Mouse (Mus musculus): ENCODE data around the gene Rbbp7. TPM values are rescaled to one million over a fixed set of nuclear protein-coding genes. Genes with fewer than 3 reads are reported as not detected.

Gene Rbbp7
- 288 and 363 TPM in 2 replicates for total RNA-seq (2017)

DNA sequence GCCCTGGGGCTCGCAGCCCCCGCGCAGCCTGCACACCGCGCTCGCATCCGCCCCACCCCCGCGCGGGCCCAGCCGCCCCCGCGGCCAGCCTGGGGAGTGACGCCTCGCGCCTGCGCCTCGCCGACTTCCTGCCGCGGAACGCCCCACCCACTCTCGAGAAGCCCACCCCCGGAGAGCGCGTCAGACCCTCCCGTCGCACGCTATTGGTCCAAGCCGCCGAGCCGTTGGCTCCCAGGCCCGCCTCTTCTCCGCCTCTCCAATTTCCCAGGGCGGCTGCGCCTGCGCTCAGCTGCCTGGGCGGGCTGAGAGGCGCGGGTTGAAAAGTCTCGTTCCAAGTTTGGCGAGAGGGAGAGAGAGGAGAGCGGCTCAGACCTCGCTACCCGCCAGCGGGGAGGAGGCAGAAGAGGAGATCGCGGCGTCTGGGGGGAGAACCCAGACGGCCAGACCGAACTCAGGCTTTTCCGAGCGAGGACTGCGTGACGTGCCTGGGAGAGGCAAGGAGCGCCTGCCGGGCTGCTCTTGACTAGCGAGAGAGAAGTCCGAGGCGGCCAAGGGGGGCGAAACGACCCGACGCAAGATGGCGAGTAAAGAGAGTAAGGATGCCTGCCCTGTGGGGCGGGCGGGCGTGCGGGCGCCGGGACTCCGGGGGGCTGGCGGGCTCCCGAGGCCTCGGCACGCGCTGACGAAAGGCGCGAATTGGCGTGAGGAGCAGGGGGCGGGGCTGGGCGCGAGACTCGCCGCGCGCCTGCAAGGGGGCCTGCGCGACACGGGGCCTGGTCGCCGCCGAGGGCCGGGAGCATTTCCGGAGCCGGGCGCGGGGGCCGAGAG is at the start of gene Rbbp7:
Gene Rbbp7, plus strand, starts transcription at position 288 of the 828 bp plus-strand sequence.
- peak; percentile 87 to 96 for ATAC-seq (replicated peaks in 1 of 2; ENCODE audit: insufficient read depth in 1 of 2, low FRiP score in 2 of 2, low TSS enrichment in 1 of 2, low read depth in 1 of 2, poor library complexity in 2 of 2, severe bottlenecking in 2 of 2)

DNA sequence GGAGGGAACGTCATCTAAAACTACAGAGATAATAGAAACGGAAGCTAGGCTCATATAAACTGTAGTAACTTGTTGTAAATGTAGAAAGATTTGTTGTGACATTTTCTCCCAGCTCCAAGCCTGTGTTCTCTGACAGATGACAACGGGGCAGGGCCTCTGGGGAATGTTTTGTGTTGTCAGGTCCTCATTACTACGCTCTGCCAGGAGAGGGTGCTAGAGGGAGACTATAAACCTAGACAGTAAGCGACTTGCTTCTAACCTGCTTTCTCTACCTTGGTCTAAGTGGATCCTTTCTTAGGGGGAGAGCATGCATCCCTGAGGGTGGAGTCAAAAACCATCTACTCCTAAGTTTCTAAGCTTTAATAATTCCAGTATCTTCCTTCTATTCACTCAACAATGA is 42.4 kb upstream of the Rbbp7 start:
- peak; percentile 76 to 81 for ATAC-seq (replicated peaks in 1 of 2; ENCODE audit: insufficient read depth in 1 of 2, low FRiP score in 2 of 2, low TSS enrichment in 1 of 2, low read depth in 1 of 2, poor library complexity in 2 of 2, severe bottlenecking in 2 of 2)

DNA sequence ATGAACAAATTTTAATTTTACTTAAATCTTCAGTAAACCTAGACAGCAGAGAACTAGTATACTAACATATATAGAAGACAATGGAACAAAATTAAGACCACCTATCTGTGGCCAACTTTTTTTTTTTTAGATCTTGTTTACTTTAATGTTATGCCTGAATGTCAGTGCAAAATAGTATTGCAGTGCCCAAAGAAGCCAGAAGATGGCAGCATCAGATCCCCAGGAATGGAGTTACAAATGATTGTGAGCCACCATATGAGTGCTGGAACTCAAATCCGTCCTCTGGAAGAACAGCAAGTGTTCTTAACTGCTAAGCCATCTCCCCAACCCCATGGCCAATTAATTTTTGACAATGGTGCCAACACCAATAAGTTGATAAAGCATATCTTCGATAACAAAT is 40.6 kb upstream of the Rbbp7 start:
- ATAC-seq (replicated peaks in 1 of 2; ENCODE audit: insufficient read depth in 1 of 2, low FRiP score in 2 of 2, low TSS enrichment in 1 of 2, low read depth in 1 of 2, poor library complexity in 2 of 2, severe bottlenecking in 2 of 2), result peak in 1 of 2 experiments; percentile 29; a peak in 1 of 4 replicates

DNA sequence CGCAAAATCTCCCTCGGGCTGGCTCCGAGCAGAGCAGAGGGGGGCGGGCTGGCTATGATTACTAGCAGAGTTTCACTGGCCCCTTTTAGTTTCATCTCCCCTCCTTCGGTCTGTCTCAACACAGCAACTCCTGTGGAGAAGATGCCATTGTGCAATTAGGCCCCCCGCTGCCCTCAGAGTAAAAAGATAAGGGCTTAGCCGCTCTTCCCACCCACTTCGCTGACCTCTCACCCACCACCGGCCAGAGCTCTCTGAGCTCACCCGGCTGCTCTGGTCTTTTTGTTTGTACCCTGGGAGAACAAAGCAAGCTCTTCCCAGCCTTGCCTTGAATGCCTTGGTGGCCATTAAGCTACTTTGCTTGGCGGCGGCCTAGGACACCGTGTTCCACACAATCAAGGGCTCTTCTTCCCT is 32.8 kb upstream of the Rbbp7 start:
- ATAC-seq (replicated peaks in 1 of 2; ENCODE audit: insufficient read depth in 1 of 2, low FRiP score in 2 of 2, low TSS enrichment in 1 of 2, low read depth in 1 of 2, poor library complexity in 2 of 2, severe bottlenecking in 2 of 2), result no peak

DNA sequence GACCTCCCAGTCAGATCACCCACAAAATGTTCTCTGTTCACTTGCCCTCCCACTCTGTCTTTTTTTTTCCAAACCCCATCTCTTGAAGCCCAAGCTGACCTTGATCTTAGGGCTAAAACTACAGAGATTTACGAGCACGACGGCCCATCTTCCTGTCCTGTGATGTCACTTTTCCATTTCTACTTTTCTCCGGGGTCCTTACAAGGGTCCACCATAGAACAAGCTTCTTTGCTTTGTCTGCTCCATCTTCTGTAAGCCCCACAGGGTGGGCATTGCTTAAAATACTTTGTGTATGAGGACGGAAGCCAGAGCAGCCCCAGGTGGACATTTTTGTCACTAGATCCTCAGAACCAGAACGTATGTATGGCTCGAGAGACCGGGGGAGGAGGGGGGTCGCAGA is 32.4 kb upstream of the Rbbp7 start:
- no peak for ATAC-seq (replicated peaks in 1 of 2; ENCODE audit: insufficient read depth in 1 of 2, low FRiP score in 2 of 2, low TSS enrichment in 1 of 2, low read depth in 1 of 2, poor library complexity in 2 of 2, severe bottlenecking in 2 of 2)

DNA sequence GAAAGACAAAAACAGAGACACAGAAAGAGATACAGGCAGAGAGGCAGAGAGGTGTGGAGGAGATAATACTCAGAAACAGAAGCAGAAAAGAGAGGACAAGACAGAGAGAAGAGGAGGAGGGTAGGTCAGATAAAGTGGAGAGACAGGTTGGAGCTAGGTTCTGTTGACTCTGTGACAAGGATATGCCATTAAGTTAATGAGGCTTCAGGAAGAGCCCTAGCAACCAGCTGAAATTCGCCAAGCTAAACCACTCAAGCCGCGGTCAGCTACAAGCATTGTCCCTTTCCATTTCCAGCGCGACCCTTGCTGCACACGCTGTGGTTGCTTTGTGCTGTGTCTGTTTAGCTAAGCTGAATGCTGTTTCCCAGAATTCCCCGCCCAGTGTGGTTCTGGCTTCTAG is 32.0 kb upstream of the Rbbp7 start:
- no peak for ATAC-seq (replicated peaks in 1 of 2; ENCODE audit: insufficient read depth in 1 of 2, low FRiP score in 2 of 2, low TSS enrichment in 1 of 2, low read depth in 1 of 2, poor library complexity in 2 of 2, severe bottlenecking in 2 of 2)

DNA sequence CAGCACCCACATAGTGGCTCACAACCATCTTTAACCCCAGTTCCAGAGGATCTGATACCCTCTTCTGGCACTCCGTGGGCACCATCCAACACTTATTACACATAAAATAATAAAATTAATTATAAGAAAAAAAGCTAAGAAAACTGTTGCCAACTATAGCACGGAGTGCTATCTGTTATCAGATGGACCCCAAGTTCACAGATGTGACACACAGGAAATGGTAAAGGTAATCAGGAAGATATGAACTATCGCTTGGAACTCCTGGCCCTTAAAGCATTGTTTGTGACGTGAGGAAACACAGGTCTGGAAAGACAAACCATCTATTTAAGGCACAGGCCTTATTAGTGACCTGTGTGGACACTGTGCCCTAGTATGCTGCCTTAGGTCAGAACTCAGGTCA is 30.2 kb upstream of the Rbbp7 start:
- no peak for ATAC-seq (replicated peaks in 1 of 2; ENCODE audit: insufficient read depth in 1 of 2, low FRiP score in 2 of 2, low TSS enrichment in 1 of 2, low read depth in 1 of 2, poor library complexity in 2 of 2, severe bottlenecking in 2 of 2)

DNA sequence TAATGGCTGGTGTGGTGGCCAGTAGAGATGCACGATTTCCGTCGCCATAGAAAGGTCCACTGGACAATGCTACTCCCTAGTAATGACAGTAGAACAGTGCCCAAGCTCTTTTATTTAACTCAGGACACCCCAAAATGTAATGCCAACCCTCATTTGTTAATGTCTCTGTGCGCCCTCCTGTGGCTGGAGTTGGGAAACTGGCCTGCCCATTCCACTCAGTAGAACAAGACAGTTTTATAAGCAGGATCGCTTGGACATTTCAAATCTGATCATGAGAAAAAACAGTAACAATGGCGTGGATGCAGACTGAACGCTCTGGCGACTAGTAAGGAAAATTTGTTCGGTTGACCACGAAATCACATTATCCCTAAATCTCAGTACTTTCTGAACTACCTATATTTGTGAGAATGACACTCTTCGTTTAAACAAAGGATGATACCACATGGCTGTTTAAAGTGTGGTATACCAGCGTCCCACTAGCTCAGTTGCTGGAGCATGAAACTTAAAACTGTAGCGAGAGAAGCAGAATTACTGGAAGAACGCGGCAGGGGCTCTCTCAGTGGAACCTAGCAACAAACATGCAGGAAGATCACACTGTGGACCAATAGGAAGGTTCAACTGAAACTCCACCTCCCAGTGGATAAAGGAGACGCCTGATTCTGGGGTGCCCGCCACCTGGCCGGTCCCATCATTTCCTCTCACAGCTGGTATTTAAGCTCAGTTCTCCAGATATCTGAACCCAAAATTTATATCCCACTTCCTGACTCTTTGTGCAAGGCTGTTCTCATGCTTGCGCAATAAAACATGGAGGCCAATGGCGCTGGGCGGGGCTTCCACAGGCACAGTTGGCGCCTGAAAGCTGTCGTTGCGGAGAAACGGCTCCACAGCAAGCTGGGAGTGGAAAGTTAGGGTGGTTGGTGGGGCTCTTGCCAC is 24.9 kb upstream of the Rbbp7 start:
- ATAC-seq (replicated peaks in 1 of 2; ENCODE audit: insufficient read depth in 1 of 2, low FRiP score in 2 of 2, low TSS enrichment in 1 of 2, low read depth in 1 of 2, poor library complexity in 2 of 2, severe bottlenecking in 2 of 2), result peak; percentile 89 to 96

DNA sequence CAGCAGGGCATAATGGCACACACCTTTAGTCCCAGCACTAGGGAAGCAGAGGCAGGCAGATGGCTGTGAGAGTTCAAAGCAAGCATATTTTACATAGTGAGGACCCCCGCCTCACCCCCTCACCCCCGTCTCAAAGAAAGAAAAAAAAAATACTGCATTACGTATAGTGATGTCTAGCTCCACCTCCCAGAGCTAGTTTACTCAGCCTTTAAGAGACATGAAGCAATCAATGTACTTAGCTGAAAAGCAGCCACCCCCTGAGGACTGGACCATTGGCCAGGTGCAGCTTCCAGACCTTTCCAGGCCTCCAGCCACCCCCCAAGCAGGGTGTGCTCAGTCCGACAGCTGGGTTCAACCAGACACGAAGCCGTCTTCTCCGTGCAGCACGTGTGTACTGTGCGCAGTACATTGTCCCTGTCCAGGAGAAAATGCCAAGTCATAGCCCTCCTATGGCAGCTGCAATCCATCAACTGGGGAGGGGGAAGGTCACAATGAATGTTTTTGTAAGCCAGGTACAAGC is 24.0 kb upstream of the Rbbp7 start:
- ATAC-seq (replicated peaks in 1 of 2; ENCODE audit: insufficient read depth in 1 of 2, low FRiP score in 2 of 2, low TSS enrichment in 1 of 2, low read depth in 1 of 2, poor library complexity in 2 of 2, severe bottlenecking in 2 of 2), result peak; percentile 47 to 57; a peak in 3 of 4 replicates

DNA sequence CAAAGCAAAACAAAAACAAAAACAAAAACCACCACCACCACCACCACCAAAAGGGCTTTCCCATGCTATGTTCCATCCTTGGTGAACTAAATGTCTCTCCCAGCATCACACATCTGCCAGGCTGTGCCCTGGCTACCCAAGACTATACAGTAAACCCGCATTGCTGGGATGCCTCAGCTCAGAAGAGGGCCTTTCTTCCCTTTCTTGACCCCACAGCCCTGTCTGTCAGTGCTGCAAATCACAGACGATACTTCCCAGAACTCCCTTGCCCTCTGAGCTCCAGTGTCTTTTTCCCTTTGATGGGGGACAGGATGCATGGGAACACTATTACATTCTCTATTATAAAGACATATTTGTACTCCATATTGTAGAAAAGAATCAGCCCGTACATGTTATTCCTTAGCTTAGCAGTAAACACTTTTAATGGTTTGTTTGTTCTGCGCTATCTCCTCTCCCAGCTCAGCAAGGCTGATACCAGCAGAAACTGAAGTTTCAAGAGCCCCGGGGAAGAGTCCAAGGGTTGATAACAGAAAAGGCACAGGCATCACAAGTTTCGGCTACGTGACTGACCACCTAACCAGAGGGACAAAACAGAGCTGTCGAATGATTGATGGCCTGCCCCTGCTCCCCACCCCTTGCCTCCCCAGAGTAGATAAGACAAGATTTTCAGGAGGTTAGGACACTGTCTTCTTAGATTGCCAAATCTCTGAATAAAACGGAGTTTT is 11.3 kb upstream of the Rbbp7 start:
- ATAC-seq (replicated peaks in 1 of 2; ENCODE audit: insufficient read depth in 1 of 2, low FRiP score in 2 of 2, low TSS enrichment in 1 of 2, low read depth in 1 of 2, poor library complexity in 2 of 2, severe bottlenecking in 2 of 2), result no peak

DNA sequence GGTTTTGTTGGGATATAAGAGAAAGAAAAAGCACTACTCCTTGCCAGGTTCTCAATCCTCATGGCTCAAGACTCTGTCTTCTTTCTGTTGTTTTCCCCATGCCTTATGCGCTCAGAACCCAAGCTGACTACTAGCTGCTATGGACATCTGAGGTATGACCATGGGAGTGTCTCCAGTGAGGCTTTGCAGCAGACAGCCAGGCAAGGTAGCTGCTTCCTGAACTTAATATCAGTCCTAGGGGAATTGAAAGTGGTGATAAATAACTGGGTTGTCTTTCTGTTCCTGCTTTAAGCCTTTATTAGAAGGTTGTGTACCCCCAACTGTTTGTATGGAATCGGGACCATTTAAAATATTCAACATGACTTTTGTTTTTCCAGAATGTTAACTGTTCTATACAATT is 7.8 kb upstream of the Rbbp7 start:
- ATAC-seq (replicated peaks in 1 of 2; ENCODE audit: insufficient read depth in 1 of 2, low FRiP score in 2 of 2, low TSS enrichment in 1 of 2, low read depth in 1 of 2, poor library complexity in 2 of 2, severe bottlenecking in 2 of 2), result no peak

DNA sequence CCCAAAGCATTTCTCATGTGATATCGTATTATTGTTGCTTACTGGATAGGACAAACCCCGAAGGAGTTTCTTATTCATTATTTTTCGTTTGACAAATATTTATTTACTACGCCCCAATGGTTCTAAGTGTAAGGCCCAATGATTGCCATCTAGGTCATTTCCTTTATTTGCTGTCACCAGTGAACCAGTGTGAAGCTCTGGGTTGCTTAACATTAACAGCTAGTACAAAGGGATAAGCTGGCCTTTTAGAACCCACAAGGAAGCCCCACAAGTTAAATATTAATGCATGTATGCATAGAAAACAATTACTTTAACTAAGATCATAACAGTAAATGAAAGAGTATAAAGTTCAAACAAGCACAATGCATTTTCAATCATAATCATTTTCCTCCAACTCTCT is 5.9 kb upstream of the Rbbp7 start:
- no peak for ATAC-seq (replicated peaks in 1 of 2; ENCODE audit: insufficient read depth in 1 of 2, low FRiP score in 2 of 2, low TSS enrichment in 1 of 2, low read depth in 1 of 2, poor library complexity in 2 of 2, severe bottlenecking in 2 of 2)

DNA sequence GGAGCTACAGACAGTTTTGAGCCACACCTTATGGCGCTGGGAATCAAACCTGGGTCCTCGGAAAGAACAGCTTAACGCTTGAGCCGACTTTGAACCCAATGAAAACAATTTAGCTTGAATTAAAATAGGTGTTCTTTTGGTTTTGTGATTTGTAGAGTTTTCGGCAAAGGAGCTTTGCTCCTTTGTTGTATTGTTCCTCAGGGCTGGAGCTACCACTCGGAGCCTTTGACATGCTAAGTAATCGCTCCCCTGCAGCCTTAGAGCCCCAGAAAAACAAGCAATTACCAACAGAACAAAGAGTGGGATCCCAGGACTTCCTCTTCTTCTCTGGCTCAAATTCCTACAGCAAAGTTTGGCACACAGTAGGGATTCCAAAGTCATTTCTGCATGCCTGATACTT is 4.1 kb upstream of the Rbbp7 start:
- no peak for ATAC-seq (replicated peaks in 1 of 2; ENCODE audit: insufficient read depth in 1 of 2, low FRiP score in 2 of 2, low TSS enrichment in 1 of 2, low read depth in 1 of 2, poor library complexity in 2 of 2, severe bottlenecking in 2 of 2)

DNA sequence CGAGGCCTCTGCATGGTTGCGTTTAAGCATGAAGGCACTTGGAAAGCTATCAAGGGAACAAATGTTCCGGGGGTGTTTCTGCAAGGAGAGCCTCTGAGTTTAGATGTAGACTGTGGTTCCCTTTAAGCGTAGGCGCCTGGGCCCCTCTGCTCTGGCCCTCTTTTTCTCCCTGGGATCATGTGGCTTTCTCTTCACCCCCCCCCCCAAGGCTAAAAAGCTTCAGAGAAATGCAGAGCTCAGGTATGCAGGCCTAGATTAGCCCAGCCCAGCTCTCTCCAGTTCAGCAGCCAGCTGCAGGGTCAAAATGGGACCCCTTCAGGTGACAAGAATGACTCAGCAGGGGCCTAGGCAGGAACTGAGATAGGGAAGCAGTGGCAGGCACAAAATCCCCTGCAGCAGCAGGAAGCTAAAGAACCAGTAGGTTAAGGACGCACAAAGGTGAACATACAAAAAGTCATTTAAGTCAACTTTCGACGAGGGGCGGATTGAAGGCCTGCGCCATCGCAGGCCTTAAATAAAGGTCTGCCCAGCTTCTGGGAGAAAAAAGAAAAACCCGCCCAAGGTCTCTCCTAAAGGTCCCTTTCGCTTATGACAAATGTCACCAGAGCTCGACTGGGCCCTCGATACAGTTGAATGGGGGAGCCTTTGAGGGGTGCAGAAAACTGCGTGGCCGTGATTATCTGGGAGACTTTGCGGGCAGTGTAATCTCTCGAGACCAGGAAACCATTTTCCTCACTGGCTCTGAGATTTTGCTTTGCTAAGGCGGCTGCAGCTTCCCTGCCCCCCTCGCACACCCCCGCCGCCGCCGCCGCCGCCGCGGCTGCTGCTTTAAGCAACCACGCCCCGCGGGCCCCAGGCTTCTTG is 719 bp upstream of the Rbbp7 start:
- ATAC-seq (replicated peaks in 1 of 2; ENCODE audit: insufficient read depth in 1 of 2, low FRiP score in 2 of 2, low TSS enrichment in 1 of 2, low read depth in 1 of 2, poor library complexity in 2 of 2, severe bottlenecking in 2 of 2), result peak; percentile 33 to 46

DNA sequence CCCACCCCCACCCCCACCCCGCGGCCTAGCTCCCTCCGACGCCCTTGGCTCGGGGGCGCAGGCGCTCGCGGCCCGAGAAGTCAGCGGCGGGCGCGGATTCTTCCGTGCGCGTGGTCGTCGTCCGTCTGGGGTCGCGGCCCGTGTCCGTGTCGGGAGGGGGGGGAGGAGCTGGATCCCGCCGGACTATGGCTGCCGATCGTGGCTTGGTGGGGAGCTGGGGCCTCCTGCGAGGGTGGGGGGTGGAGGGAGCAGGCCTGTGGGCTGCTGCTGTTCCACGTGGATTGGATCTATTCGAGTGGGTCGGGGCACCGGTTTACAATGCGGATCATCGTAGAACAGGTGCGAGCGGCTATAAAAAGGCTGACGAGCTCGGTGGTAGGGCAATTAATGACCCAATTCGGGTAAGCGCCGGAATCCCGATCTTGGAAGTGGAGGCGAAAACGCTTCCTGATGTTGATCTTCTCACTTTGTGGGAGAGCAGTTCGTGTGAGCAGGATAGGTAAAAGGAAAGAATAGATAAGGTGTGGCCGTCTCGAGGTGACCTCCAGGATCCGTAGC is 835 bp downstream of the Rbbp7 start:
- no peak for ATAC-seq (replicated peaks in 1 of 2; ENCODE audit: insufficient read depth in 1 of 2, low FRiP score in 2 of 2, low TSS enrichment in 1 of 2, low read depth in 1 of 2, poor library complexity in 2 of 2, severe bottlenecking in 2 of 2)

DNA sequence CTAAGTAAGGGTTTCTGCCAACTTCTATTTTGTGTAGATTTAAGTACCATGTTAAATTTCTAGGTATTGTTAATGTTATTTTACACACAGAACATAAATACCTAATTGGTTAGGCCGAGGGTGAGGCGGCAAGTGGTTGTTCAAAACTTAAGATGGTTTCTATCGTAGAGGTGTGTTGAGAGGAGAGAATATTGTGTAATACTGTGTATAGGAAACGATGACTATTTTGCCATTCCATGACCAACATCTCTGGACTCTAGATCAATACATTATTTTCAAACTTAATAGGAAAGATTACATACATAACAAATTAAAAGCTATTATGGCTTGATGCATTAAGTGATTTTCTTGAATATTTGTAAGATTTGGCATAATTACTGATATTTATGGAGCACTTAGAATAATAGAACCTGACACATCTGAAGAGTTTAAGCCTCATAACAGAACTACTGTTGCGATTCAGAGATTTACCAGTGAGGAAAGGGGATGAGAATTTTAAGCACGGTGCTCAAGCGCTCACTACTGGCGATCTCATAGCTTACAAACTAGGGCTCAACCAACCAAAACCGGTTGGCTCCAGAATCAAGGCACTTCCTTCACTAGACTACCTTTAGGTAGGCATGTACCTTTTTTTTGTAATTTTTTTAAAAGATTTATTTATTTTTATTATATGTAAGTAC is 1.7 kb downstream of the Rbbp7 start:
- ATAC-seq (replicated peaks in 1 of 2; ENCODE audit: insufficient read depth in 1 of 2, low FRiP score in 2 of 2, low TSS enrichment in 1 of 2, low read depth in 1 of 2, poor library complexity in 2 of 2, severe bottlenecking in 2 of 2), result no peak

Measured in hematopoietic stem cell, adult 5-6 weeks (primary cell).